Mouse (Mus musculus) heart, embryonic 14.5 days (tissue): Measurements from ENCODE around the gene Rab22a. TPM values are rescaled to one million over a fixed set of nuclear protein-coding genes. Genes with fewer than 3 reads are reported as not detected.

ENCODE experiments used
- ATAC-seq: fragments of 200-750 bp; cut with Nextera tagmentation; 2 replicates; pipeline ENCODE4 v1.8.0; 2017; ENCODE audit warnings: low read depth, moderate TSS enrichment; ENCODE audit not compliant: insufficient number of reproducible peaks, insufficient read depth, low FRiP score
- H3K27ac ChIP-seq, 2 experiments: fragments of 200-500 bp in 1 of 2; fragments of 300-500 bp in 1 of 2; sonication (generic) in 1 of 2; replicated peaks in 1 of 2; 2 replicates each; pipeline ENCODE4 v1.5.1; 2012 to 2014; ENCODE audit warnings: low read depth in 2 of 2, low read length in 2 of 2, control low read depth in 1 of 2, mild to moderate bottlenecking in 1 of 2, mixed read lengths in 1 of 2; ENCODE audit not compliant: control insufficient read depth in 1 of 2, insufficient read depth in 1 of 2
- H3K27me3 ChIP-seq: fragments of 300-500 bp; sonication (generic); 2 replicates; pipeline ENCODE4 v1.6.1; 2014; ENCODE audit warnings: mild to moderate bottlenecking, low read length, control low read depth; ENCODE audit not compliant: control insufficient read depth, insufficient read depth
- H3K36me3 ChIP-seq: fragments of 300-500 bp; sonication (generic); 2 replicates; pipeline ENCODE4 v1.6.1; 2014; ENCODE audit warnings: mild to moderate bottlenecking, control low read depth, low read length, mixed read lengths; ENCODE audit not compliant: control insufficient read depth, insufficient read depth
- H3K4me1 ChIP-seq, 2 experiments: fragments of 200-500 bp in 1 of 2; fragments of 300-500 bp in 1 of 2; sonication (generic) in 1 of 2; 2 replicates each; pipeline ENCODE4 v1.6.1; 2012 to 2014; ENCODE audit warnings: low read length in 2 of 2, control low read depth in 1 of 2, mixed read lengths in 1 of 2; ENCODE audit not compliant: control insufficient read depth in 2 of 2, insufficient read depth in 2 of 2
- H3K4me2 ChIP-seq: fragments of 300-500 bp; sonication (generic); 2 replicates; pipeline ENCODE4 v1.6.1; 2014; ENCODE audit warnings: mild to moderate bottlenecking, low read length
- H3K4me3 ChIP-seq, 2 experiments: fragments of 200-500 bp in 1 of 2; fragments of 300-500 bp in 1 of 2; sonication (generic) in 1 of 2; 2 replicates each; pipeline ENCODE4 v1.5.1; 2012 to 2014; ENCODE audit warnings: low read length in 2 of 2, mild to moderate bottlenecking in 2 of 2, control low read depth in 1 of 2, low read depth in 1 of 2, moderate library complexity in 1 of 2; ENCODE audit not compliant: control insufficient read depth in 1 of 2, insufficient read depth in 1 of 2
- H3K9ac ChIP-seq: fragments of 300-500 bp; sonication (generic); 2 replicates; pipeline ENCODE4 v1.6.1; 2014; ENCODE audit warnings: mild to moderate bottlenecking, low read length
- H3K9me3 ChIP-seq: fragments of 300-500 bp; sonication (generic); 2 replicates; pipeline ENCODE4 v1.6.1; 2016; ENCODE audit warnings: low read length, control low read depth; ENCODE audit not compliant: control insufficient read depth
- WGBS: fragments of 180-500 bp; shearing (Covaris S2); extraction: QIAGEN DNeasy Blood & Tissue Kit; methylation state at CpG from one replicate; pipeline ENCODE4 v1.1.7; 2014; 5-methylcytosine and 5-hydroxymethylcytosine counted together
- polyA plus RNA-seq: library from polyadenylated mRNA; unstranded; fragments of >200 nt; fragmentation: Nextera tagmentation; extraction: Ambion mirVana; gene quantifications from 2 replicates; pipeline ENCODE4 v1.2.1, GENCODE M21; 2014

Rab22a gene
- polyA plus RNA-seq, 1 experiment from 2014 or later: 32.9 TPM

- peaks cover 18% of the 10 kb centered on the region for H3K36me3 ChIP-seq
- no peaks in the 10 kb centered on the region for H3K27me3 ChIP-seq
- WGBS: 66% methylated on average over 6 of the region's 6 CpGs
- no peaks in the 10 kb centered on the region for H3K9me3 ChIP-seq
- no peak overlapping the region for H3K9ac ChIP-seq
- peaks cover 16 to 21% of the 10 kb centered on the region in 2 experiments for H3K4me1 ChIP-seq
- ATAC-seq: no peak
- no peak overlapping the region for H3K4me2 ChIP-seq
- H3K4me3 ChIP-seq: no peak overlapping the region
- H3K27ac ChIP-seq: no peak overlapping the region
Measured at GRCm38 (mm10) chr2:173657736-173658135, 1.8 kb upstream of the Rab22a start.

GRCm38 (mm10) chr2:173658517-173658916, 1.0 kb upstream of the Rab22a start:
- Histone ChIP-seq H3K27me3 (no peaks in the 10 kb centered on the region), H3K27ac (no peak overlapping the region), H3K4me2 (peak overlapping the region; percentile 61), H3K9ac (no peak overlapping the region), H3K4me3 (peak overlapping the region; percentile 69 to 98; a peak in 2 of 4 replicates), H3K4me1 (peaks cover 16 to 21% of the 10 kb centered on the region in 2 experiments), H3K36me3 (peaks cover 25% of the 10 kb centered on the region), H3K9me3 (no peaks in the 10 kb centered on the region)
- ATAC-seq: no peak
- WGBS: 79% methylated on average over 4 of the region's 4 CpGs

DNA sequence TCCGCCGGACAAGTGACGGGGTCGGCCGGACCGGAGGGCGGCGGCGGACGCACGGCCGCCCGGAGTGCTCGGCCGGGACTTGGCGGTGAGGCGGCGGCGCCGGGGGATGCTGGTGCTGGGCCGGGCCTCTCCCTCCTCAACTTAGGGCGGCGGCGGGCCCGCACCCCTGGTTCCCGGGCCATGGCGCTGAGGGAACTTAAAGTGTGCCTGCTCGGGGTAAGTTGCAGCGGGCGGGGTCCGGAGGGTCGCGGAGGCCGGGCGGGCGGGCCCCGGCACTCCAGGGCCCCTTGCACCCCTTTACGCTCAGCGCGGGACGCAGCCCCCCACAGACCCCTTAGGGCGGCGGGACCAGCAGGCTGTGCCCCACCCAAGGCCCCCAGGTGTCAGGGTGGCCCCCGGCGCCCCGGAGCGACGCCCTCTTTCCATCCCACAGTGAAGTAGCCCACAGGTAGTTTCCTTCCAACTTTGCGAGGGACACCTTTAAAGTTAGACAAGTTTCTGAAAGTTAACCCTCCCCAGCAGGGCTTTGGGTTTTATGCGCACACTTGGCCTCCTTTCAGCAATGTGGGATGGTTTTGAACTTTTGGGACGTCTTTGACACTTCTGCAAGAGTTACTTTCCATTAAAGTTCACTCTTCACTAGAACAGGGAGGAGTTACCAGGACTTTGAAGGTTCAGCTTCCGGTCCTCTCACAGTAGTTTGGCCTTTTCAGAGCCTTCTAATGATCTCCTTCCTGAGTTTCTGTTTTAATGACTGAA, 545 bp downstream of the Rab22a start:
- Histone ChIP-seq H3K4me3 (peak overlapping the region; percentile 84 to 98), H3K27me3 (no peaks in the 10 kb centered on the region), H3K27ac (peak overlapping the region in 1 of 2 experiments; percentile 76; a peak in 2 of 4 replicates), H3K4me2 (peak overlapping the region; percentile 78), H3K9me3 (no peaks in the 10 kb centered on the region), H3K4me1 (peaks cover 16 to 26% of the 10 kb centered on the region in 2 experiments), H3K36me3 (peaks cover 40% of the 10 kb centered on the region), H3K9ac (peak overlapping the region; percentile 99)
- under 1% methylated on average over 47 of the region's 52 CpGs for WGBS
- no peak; the same call in none of the 2 replicates for ATAC-seq

GRCm38 (mm10) chr2:173662255-173662950, 2.8 kb downstream of the Rab22a start:
- H3K9me3 ChIP-seq: no peaks in the 10 kb centered on the region
- WGBS: 75% methylated on average over 9 of the region's 9 CpGs
- H3K4me3 ChIP-seq: no peak overlapping the region
- peaks cover 51% of the 10 kb centered on the region for H3K36me3 ChIP-seq
- no peak overlapping the region for H3K27ac ChIP-seq
- H3K4me2 ChIP-seq: no peak overlapping the region
- H3K27me3 ChIP-seq: no peaks in the 10 kb centered on the region
- no peak overlapping the region for H3K9ac ChIP-seq
- H3K4me1 ChIP-seq: peaks cover 16 to 26% of the 10 kb centered on the region in 2 experiments
- ATAC-seq: no peak

- Histone ChIP-seq H3K36me3 (peaks cover 55% of the 10 kb centered on the region), H3K27ac (no peak overlapping the region), H3K9me3 (no peaks in the 10 kb centered on the region), H3K27me3 (no peaks in the 10 kb centered on the region), H3K9ac (no peak overlapping the region), H3K4me3 (no peak overlapping the region), H3K4me2 (no peak overlapping the region), H3K4me1 (peaks cover 7 to 15% of the 10 kb centered on the region in 2 experiments)
- ATAC-seq: no peak
- 89% methylated on average over 4 of the region's 4 CpGs for WGBS
Measured at GRCm38 (mm10) chr2:173664736-173665135, 5.2 kb downstream of the Rab22a start.

GRCm38 (mm10) chr2:173665271-173665670, 5.7 kb downstream of the Rab22a start:
- peaks cover 55% of the 10 kb centered on the region for H3K36me3 ChIP-seq
- WGBS: 68% methylated on average over 2 of the region's 2 CpGs
- H3K4me2 ChIP-seq: no peak overlapping the region
- H3K27ac ChIP-seq: no peak overlapping the region
- peaks cover 7 to 19% of the 10 kb centered on the region in 2 experiments for H3K4me1 ChIP-seq
- no peak overlapping the region for H3K4me3 ChIP-seq
- H3K27me3 ChIP-seq: no peaks in the 10 kb centered on the region
- H3K9me3 ChIP-seq: no peaks in the 10 kb centered on the region
- no peak overlapping the region for H3K9ac ChIP-seq
- no peak for ATAC-seq

GRCm38 (mm10) chr2:173666876-173667275, 7.3 kb downstream of the Rab22a start:
- H3K4me1 ChIP-seq: peaks cover 4 to 17% of the 10 kb centered on the region in 2 experiments; a peak in 3 of 4 replicates
- H3K9me3 ChIP-seq: no peaks in the 10 kb centered on the region
- WGBS: 89% methylated on average over 3 of the region's 3 CpGs
- no peaks in the 10 kb centered on the region for H3K27me3 ChIP-seq
- no peak for ATAC-seq
- no peak overlapping the region for H3K27ac ChIP-seq
- no peak overlapping the region for H3K4me3 ChIP-seq
- H3K4me2 ChIP-seq: no peak overlapping the region
- H3K9ac ChIP-seq: no peak overlapping the region
- peaks cover 45% of the 10 kb centered on the region for H3K36me3 ChIP-seq
